Mouse (Mus musculus): ENCODE results near the gene Snf8.
A peak's percentile ranks its signal among the peaks of the same experiment; 100 is the strongest.

Snf8 gene

DNA sequence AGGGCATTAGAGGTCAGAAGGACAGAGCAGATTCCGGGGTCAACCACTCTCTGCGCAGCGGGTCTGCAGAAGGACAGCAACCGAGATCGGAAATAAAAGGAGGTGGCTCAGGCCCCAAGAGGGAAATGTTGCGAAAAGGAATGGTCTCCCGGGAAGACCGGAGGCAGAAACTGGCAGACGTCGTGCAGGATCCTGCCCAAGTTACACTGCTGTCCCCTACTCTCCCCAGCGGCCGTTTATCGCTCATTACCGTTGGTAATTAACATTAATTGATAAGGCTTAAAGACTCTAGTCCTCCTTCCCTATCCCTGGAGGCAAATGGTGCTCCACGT lies 40.5 kb downstream of the Snf8 start:
- no peak for DNase-seq

DNA sequence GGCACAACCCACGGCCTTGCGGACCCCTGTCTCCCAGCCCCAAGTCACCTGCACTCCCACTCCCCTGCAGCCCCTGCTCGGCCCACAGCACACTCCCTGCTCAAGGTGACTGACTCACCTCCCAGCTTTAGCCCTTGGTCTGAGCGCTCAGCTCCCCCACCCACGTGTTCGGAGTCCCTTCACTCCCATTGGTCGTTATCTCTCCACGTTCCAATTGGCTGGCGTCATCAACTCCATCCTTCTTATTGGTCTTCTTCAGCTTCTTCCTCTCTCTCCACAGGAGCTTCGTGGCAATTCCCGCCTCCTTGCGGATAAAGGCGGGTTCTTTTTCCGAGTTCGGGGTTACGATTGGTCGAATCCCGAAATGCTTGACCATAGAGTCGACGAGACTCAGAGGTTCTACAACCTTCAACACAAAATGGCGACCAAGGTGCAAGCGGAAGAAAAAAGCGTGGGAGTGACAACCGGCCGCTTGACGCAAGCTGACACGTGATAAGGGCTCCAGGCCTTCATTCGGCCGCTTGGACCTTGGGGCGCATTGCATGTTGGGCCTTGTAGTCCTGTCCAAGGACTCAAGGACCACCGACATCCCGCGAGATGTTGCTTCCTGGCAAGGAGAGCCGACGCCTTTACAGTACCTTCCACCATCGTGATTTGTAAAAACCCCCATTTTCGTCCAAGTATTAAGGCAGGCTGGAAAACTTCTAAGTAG lies 41.0 kb downstream of the Snf8 start, which contains the start of gene Atp5g1:
Gene Atp5g1, minus strand, starts transcription at position 162 of the 712 bp plus-strand sequence.
- peak; percentile 97 for DNase-seq

GRCm38 (mm10) chr11:96076221-96077105 lies 41.8 kb downstream of the Snf8 start:
- DNase-seq, result peak; percentile 20

DNA sequence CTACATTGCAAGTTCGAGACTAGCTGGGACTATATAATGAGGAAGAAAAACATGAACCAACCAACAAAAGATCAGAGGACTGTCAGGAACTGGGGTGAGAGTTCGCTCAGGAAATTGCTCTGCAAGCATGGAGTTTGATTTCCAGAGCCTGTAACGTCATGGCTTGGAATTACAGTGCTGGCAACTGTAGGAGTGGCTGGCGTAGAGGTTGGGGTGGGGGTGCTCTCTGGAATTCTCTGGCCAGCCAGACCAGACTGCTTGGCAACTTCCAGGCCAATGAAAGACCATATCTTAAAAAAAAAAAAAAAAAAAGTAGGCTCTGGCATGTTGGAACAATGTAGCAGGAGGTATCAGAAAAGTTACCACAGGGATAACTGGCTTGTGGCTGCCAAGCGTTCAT lies 46.1 kb downstream of the Snf8 start:
- no peak for DNase-seq

- DNase-seq, result no peak
Measured at GRCm38 (mm10) chr11:96082682-96083081, 48.0 kb downstream of the Snf8 start.

- no peak for DNase-seq
Measured at GRCm38 (mm10) chr11:96087981-96088380, 53.3 kb downstream of the Snf8 start.

GRCm38 (mm10) chr11:96091073-96091472 lies 56.4 kb downstream of the Snf8 start:
- DNase-seq, result peak; percentile 24

DNA sequence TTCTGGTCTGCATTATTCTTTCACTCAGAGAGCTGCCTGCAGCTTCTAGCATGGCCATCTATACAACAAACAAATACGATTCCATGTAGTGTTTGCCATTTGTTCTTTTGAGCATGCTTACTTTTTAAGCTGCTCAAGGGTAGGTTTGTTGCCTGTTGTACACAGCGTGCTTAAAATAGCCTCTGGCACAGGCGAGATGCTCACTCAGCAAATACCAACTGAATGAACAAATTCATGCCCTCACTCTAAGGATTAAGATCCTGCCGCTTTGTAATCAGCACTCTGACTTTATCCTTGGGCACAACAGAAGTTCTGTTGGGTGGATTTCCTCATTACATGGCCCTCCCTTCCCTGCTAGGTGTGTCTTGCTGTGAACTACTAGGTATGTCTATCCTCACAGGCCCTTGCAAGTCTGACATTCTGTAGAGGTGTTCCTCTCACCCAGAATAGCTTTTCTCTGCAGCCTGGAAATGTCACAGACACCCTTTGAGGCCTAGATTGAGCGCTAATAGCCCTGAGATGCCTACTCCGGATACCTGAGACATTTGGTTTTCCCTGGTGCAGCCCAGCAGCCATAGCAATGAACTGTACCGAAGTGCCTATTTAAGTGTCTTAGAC lies 58.1 kb downstream of the Snf8 start:
- no peak for DNase-seq

GRCm38 (mm10) chr11:96093361-96093760 lies 58.7 kb downstream of the Snf8 start:
- DNase-seq, result peak; percentile 37

Data from thymus, postnatal 14 days (tissue).